Mouse (Mus musculus): Measurements from ENCODE around the gene Myo3b. TPM values are rescaled to one million over a fixed set of nuclear protein-coding genes. Genes with fewer than 3 reads are reported as not detected.
A peak's percentile ranks its signal among the peaks of the same experiment; 100 is the strongest.

The Myo3b gene
- polyA plus RNA-seq, 1 experiment from 2014 or later, result 0.24 TPM

- H3K27ac ChIP-seq (ENCODE audit: low read depth), result no peak overlapping the region
- no peak for TF ChIP-seq CTCF (IDR thresholded peaks at IDR 0.05; ENCODE audit: low read depth)
- no peak overlapping the region for H3K9ac ChIP-seq
- DNase-seq, result no peak
- no peaks in the 10 kb centered on the region for H3K4me1 ChIP-seq (ENCODE audit: insufficient read depth)
- no peak overlapping the region for H3K4me3 ChIP-seq (ENCODE audit: low read depth, low read length)
- H3K27me3 ChIP-seq (ENCODE audit: insufficient read depth, low read length), result no peaks in the 10 kb centered on the region
- no peaks in the 10 kb centered on the region for H3K36me3 ChIP-seq (ENCODE audit: insufficient read depth)
- H3K9me3 ChIP-seq (ENCODE audit: low read depth, low read length), result no peaks in the 10 kb centered on the region
- H3K4me2 ChIP-seq, result no peak overlapping the region
- ATAC-seq (ENCODE audit: insufficient read depth), result no peak
- whole genome bisulfite sequencing, result 69% methylated on average over 6 of the region's 6 CpGs
Observed at GRCm38 (mm10) chr2:70150399-70151035, 111.6 kb downstream of the Myo3b start.

DNA sequence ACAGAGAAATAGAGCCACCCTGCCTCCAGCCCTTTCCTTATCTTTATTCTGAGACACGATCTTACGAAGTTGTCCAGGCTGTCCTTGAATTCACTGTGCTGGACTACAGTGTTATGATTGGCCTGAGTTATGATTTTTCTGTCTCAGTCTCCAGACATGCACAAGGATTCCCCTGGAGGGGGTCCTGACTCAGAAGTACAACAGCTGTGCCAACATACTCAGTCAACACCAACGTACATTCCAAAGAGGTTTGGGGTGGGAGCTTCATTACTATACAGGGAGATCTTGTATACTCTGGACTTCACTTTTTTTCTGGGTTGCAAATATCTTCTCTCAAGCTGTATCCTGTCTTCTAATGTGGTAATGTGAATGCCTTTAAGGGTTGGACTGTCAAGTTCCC is 113.0 kb downstream of the Myo3b start:
- ATAC-seq (ENCODE audit: insufficient read depth), result no peak
- TF ChIP-seq CTCF (IDR thresholded peaks at IDR 0.05; ENCODE audit: low read depth), result no peak

DNA sequence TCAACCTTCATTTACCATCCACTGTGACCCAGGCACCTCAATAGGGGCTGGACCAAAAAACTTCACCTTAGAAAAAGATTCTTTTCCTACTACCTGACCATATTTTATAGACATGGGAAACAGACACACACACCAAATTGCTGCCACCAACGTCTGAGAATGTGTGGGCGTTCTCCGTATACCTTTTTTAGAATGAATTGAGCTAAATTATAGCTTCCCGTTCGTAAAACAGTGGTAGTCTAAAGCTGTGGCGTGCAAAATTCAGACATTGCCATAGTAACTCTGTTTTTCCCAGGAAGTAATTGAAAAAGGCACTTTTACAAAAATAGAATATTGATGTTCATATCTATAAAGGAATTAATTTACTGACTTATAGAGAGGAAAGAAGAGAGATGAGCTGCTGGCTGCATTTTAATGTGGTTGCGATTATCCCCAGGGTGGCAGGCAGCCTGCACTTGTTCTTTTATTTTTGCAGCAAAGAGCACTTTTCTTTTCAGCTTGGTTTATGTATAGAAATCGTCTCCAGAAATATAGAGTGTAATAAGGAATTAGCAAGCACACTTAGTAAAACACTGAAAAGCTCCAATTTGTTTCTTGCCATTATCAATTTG is 116.4 kb downstream of the Myo3b start:
- H3K36me3 ChIP-seq (ENCODE audit: insufficient read depth), result no peaks in the 10 kb centered on the region
- H3K9me3 ChIP-seq (ENCODE audit: low read depth, low read length), result no peaks in the 10 kb centered on the region
- no peaks in the 10 kb centered on the region for H3K4me1 ChIP-seq (ENCODE audit: insufficient read depth)
- ATAC-seq (ENCODE audit: insufficient read depth) (no peak), DNase-seq (no peak)
- no peak overlapping the region for H3K4me3 ChIP-seq (ENCODE audit: low read depth, low read length)
- no peak overlapping the region for H3K4me2 ChIP-seq
- H3K9ac ChIP-seq, result no peak overlapping the region
- 83% methylated on average over 8 of the region's 8 CpGs for WGBS
- no peak overlapping the region for H3K27ac ChIP-seq (ENCODE audit: low read depth)
- no peak for TF ChIP-seq CTCF (IDR thresholded peaks at IDR 0.05; ENCODE audit: low read depth)
- no peaks in the 10 kb centered on the region for H3K27me3 ChIP-seq (ENCODE audit: insufficient read depth, low read length)

More for the DNA sequence above, 113.0 kb downstream of the Myo3b start:
- H3K9ac ChIP-seq, result no peak overlapping the region
- H3K4me3 ChIP-seq (ENCODE audit: low read depth, low read length), result no peak overlapping the region
- WGBS, result 40% methylated on average over 3 of the region's 3 CpGs
- H3K27me3 ChIP-seq (ENCODE audit: insufficient read depth, low read length), result no peaks in the 10 kb centered on the region
- no peak overlapping the region for H3K27ac ChIP-seq (ENCODE audit: low read depth)
- no peak overlapping the region for H3K4me2 ChIP-seq
- H3K9me3 ChIP-seq (ENCODE audit: low read depth, low read length), result no peaks in the 10 kb centered on the region
- no peaks in the 10 kb centered on the region for H3K4me1 ChIP-seq (ENCODE audit: insufficient read depth)
- peak; percentile 9 for DNase-seq
- H3K36me3 ChIP-seq (ENCODE audit: insufficient read depth), result no peaks in the 10 kb centered on the region

DNA sequence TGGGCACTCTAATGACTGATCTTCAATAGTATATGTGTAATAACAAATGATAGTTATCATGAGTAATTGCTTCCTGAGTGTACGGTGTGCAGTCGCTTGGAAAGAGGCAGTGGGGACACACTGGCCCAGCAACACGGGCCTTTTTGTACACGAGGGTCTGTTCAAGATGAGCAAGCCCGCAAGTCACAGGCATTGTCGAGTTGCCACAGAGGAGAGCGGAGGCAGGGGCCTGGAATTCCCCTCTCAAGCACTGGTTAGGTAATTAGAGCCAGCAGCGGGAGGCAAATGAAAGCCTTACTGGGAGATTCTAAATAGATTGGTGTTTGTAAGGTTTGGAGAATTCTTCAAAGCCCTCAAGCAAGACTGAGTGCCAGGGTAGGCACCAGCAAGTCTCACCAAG is 120.6 kb downstream of the Myo3b start:
- ATAC-seq (ENCODE audit: insufficient read depth) (no peak), DNase-seq (no peak)
- 31% methylated on average over 8 of the region's 8 CpGs for WGBS
- no peak overlapping the region for H3K4me3 ChIP-seq (ENCODE audit: low read depth, low read length)
- H3K27me3 ChIP-seq (ENCODE audit: insufficient read depth, low read length), result no peaks in the 10 kb centered on the region
- H3K27ac ChIP-seq (ENCODE audit: low read depth), result no peak overlapping the region
- no peak overlapping the region for H3K4me2 ChIP-seq
- H3K9me3 ChIP-seq (ENCODE audit: low read depth, low read length), result no peaks in the 10 kb centered on the region
- no peaks in the 10 kb centered on the region for H3K36me3 ChIP-seq (ENCODE audit: insufficient read depth)
- TF ChIP-seq CTCF (IDR thresholded peaks at IDR 0.05; ENCODE audit: low read depth), result no peak
- H3K4me1 ChIP-seq (ENCODE audit: insufficient read depth), result no peaks in the 10 kb centered on the region
- H3K9ac ChIP-seq, result no peak overlapping the region

GRCm38 (mm10) chr2:70166231-70166630 is 127.3 kb downstream of the Myo3b start:
- Histone ChIP-seq H3K4me2 (no peak overlapping the region), H3K9ac (no peak overlapping the region), H3K4me1 (ENCODE audit: insufficient read depth) (no peaks in the 10 kb centered on the region), H3K27ac (ENCODE audit: low read depth) (no peak overlapping the region), H3K27me3 (ENCODE audit: insufficient read depth, low read length) (no peaks in the 10 kb centered on the region), H3K9me3 (ENCODE audit: low read depth, low read length) (no peaks in the 10 kb centered on the region), H3K36me3 (ENCODE audit: insufficient read depth) (no peaks in the 10 kb centered on the region), H3K4me3 (ENCODE audit: low read depth, low read length) (no peak overlapping the region)
- DNase-seq (no peak), ATAC-seq (ENCODE audit: insufficient read depth) (no peak)
- WGBS, result 50% methylated on average over 3 of the region's 3 CpGs
- no peak for TF ChIP-seq CTCF (IDR thresholded peaks at IDR 0.05; ENCODE audit: low read depth)

GRCm38 (mm10) chr2:70167944-70168935 is 129.3 kb downstream of the Myo3b start:
- DNase-seq, result no peak
- Histone ChIP-seq H3K4me3 (ENCODE audit: low read depth, low read length) (no peak overlapping the region), H3K9me3 (ENCODE audit: low read depth, low read length) (no peaks in the 10 kb centered on the region), H3K27me3 (ENCODE audit: insufficient read depth, low read length) (no peaks in the 10 kb centered on the region), H3K27ac (ENCODE audit: low read depth) (no peak overlapping the region), H3K4me2 (no peak overlapping the region), H3K9ac (no peak overlapping the region), H3K4me1 (ENCODE audit: insufficient read depth) (no peaks in the 10 kb centered on the region), H3K36me3 (ENCODE audit: insufficient read depth) (no peaks in the 10 kb centered on the region)
- WGBS, result 63% methylated on average over 17 of the region's 17 CpGs
- TF ChIP-seq CTCF (IDR thresholded peaks at IDR 0.05; ENCODE audit: low read depth), result no peak
- ATAC-seq (ENCODE audit: insufficient read depth), result no peak

GRCm38 (mm10) chr2:70170469-70170868 is 131.5 kb downstream of the Myo3b start:
- 82% methylated on average over 5 of the region's 5 CpGs for WGBS
- H3K9me3 ChIP-seq (ENCODE audit: low read depth, low read length), result no peaks in the 10 kb centered on the region
- no peaks in the 10 kb centered on the region for H3K4me1 ChIP-seq (ENCODE audit: insufficient read depth)
- no peak for ATAC-seq (ENCODE audit: insufficient read depth)
- no peak for TF ChIP-seq CTCF (IDR thresholded peaks at IDR 0.05; ENCODE audit: low read depth)
- H3K36me3 ChIP-seq (ENCODE audit: insufficient read depth), result no peaks in the 10 kb centered on the region
- no peak for DNase-seq
- no peak overlapping the region for H3K4me3 ChIP-seq (ENCODE audit: low read depth, low read length)
- no peaks in the 10 kb centered on the region for H3K27me3 ChIP-seq (ENCODE audit: insufficient read depth, low read length)
- no peak overlapping the region for H3K27ac ChIP-seq (ENCODE audit: low read depth)
- no peak overlapping the region for H3K4me2 ChIP-seq
- H3K9ac ChIP-seq, result no peak overlapping the region

Measured in lung, embryonic 14.5 days (tissue).